25 mouse cellular contexts compared by ENCODE assay signal in genomic region chr15:61532040-61532439, GRCm38 (mm10).
A peak's percentile ranks its signal among the peaks of the same experiment; 100 is the strongest.
DNase-seq lines count a peak whose midpoint lies in the region; ATAC-seq lines count a peak whose summit lies in the region.
"Had no signal": no experiment of that assay in that cellular context is flagged by ENCODE, and none has a peak within 500 bp of the region (broad histone marks: within the 10 kb centered on the region; RNA-seq: fewer than 3 reads in every experiment).

No protein-coding gene starts in this region.

- no peak overlapping the region for H3K9ac ChIP-seq in stomach, embryonic 15.5 days
- H3K9ac ChIP-seq: forebrain, embryonic 13.5 days; hindbrain, embryonic 13.5 days; midbrain, embryonic 13.5 days; neural tube, embryonic 13.5 days had no signal

- H3K27ac ChIP-seq in stomach, embryonic 15.5 days, result 0 out of 2 replicates have a peak overlapping the region, but pooled peaks have one; percentile 7
- H3K27ac ChIP-seq: forebrain, embryonic 13.5 days; gastrocnemius, adult 2 months; hindbrain, embryonic 13.5 days; kidney, postnatal 0 days; limb, embryonic 10.5 days; midbrain, embryonic 13.5 days; neural tube, embryonic 13.5 days had no signal

- no peaks in the 10 kb centered on the region for H3K9me3 ChIP-seq in stomach, embryonic 15.5 days
- H3K9me3 ChIP-seq: forebrain, embryonic 13.5 days; hindbrain, embryonic 13.5 days; limb, embryonic 10.5 days; megakaryocyte, embryonic 14.5 days; midbrain, embryonic 13.5 days; neural tube, embryonic 13.5 days had no signal

- peak; percentile 33 to 41 for DNase-seq in lung, adult 18-20 months
- no peak for DNase-seq in lung, postnatal 14 days
- peak; percentile 80 for DNase-seq in Muller cell, postnatal 12 days (ENCODE audit: inconsistent ontology term)
- DNase-seq in fibroblast of lung, adult 2 months (ENCODE audit: low read depth), result peak; percentile 34
- no peak for DNase-seq in kidney, adult 18-20 months
- no peak for DNase-seq in liver
- no peak for DNase-seq in layer of hippocampus, adult 18-20 months (ENCODE audit: low spot score in 2 of 2)
- DNase-seq: adrenal gland, adult 2 months; cerebellum, adult 11-12 months; cerebellum, postnatal 10 days; gastrocnemius, adult 2 months; heart, postnatal 14 days; kidney, adult 11 months; right cerebral cortex, adult 18-20 months; right cerebral cortex, postnatal 4 days; thymus, adult 2 months had no signal

- no peak for ATAC-seq in stomach, embryonic 15.5 days (ENCODE audit: insufficient read depth, low FRiP score, low read depth)
- ATAC-seq: forebrain, embryonic 13.5 days; midbrain, embryonic 13.5 days had no signal

- H3K36me3 ChIP-seq in stomach, embryonic 15.5 days, result no peaks in the 10 kb centered on the region
- H3K36me3 ChIP-seq: hindbrain, embryonic 13.5 days; limb, embryonic 10.5 days; midbrain, embryonic 13.5 days; neural tube, embryonic 13.5 days had no signal

- H3K4me2 ChIP-seq in stomach, embryonic 15.5 days, result no peak overlapping the region
- H3K4me2 ChIP-seq: forebrain, embryonic 13.5 days; heart, embryonic 11.5 days; hindbrain, embryonic 13.5 days; midbrain, embryonic 13.5 days; neural tube, embryonic 13.5 days had no signal

- H3K4me3 ChIP-seq in stomach, embryonic 15.5 days (replicated peaks), result no peak overlapping the region
- H3K4me3 ChIP-seq: forebrain, embryonic 13.5 days; gastrocnemius, adult 2 months; hindbrain, embryonic 13.5 days; limb, embryonic 10.5 days; megakaryocyte, embryonic 14.5 days; midbrain, embryonic 13.5 days; neural tube, embryonic 13.5 days had no signal

- no peaks in the 10 kb centered on the region for H3K27me3 ChIP-seq in stomach, embryonic 15.5 days (replicated peaks)
- H3K27me3 ChIP-seq: forebrain, embryonic 13.5 days; hindbrain, embryonic 13.5 days; megakaryocyte, embryonic 14.5 days; midbrain, embryonic 13.5 days; neural tube, embryonic 13.5 days had no signal

- H3K4me1 ChIP-seq in stomach, embryonic 15.5 days, result 0 out of 2 replicates have a peak, but pooled peaks cover 3% of the 10 kb centered on the region
- H3K4me1 ChIP-seq: forebrain, embryonic 13.5 days; hindbrain, embryonic 13.5 days; limb, embryonic 10.5 days; megakaryocyte, embryonic 14.5 days; neural tube, embryonic 13.5 days had no signal

- 75% methylated on average over 2 of the region's 2 CpGs for WGBS in stomach, embryonic 15.5 days

Comparison
In these comparisons a context has a peak if more than half of its experiments do, and no peak if none do; other contexts are left out.
1. DNase-seq: peak in lung, adult 18-20 months (2 of 2), Muller cell, postnatal 12 days (single experiment) and fibroblast of lung, adult 2 months (single experiment); none in lung, postnatal 14 days (single experiment), kidney, adult 18-20 months (single experiment), liver (single experiment) and layer of hippocampus, adult 18-20 months (0 of 2).